Mouse (Mus musculus) G1E (cell line): ENCODE measurements around the gene Ercc1.

Experiments
- CTCF ChIP-seq: IDR thresholded peaks from 2 replicates; pipeline ENCODE4 v1.5.1; 2012; ENCODE audit warnings: low read depth, low read length, inconsistent platforms, mixed read lengths
- GATA1 ChIP-seq: IDR thresholded peaks from 2 replicates; pipeline ENCODE4 v1.6.1; 2012; ENCODE audit warnings: borderline replicate concordance, low read length, inconsistent platforms, mixed read lengths
- GATA2 ChIP-seq: IDR thresholded peaks from 2 replicates; pipeline ENCODE4 v1.6.1; 2012; ENCODE audit warnings: low read depth, low read length, inconsistent platforms, borderline replicate concordance
- POLR2AphosphoS5 ChIP-seq: IDR thresholded peaks from 2 replicates; pipeline ENCODE4 v1.6.1; 2012; ENCODE audit warnings: low read depth, low read length, inconsistent platforms; ENCODE audit not compliant: insufficient replicate concordance
- TAL1 ChIP-seq: conservative IDR thresholded peaks from 2 replicates; pipeline ENCODE4 v1.6.1; 2012; ENCODE audit warnings: low read depth, low read length, inconsistent platforms, mixed read lengths

GRCm38 (mm10) chr7:19400946-19401345 is 56.4 kb downstream of the Ercc1 start:
- no peak for TF ChIP-seq CTCF
- no peak for TF ChIP-seq GATA1
- TF ChIP-seq TAL1: no peak
- TF ChIP-seq POLR2AphosphoS5: no peak
- no peak for TF ChIP-seq GATA2
